Mouse (Mus musculus): ENCODE data around the gene Cmtm8. TPM values are rescaled to one million over a fixed set of nuclear protein-coding genes. Genes with fewer than 3 reads are reported as not detected.

Cmtm8 gene
- polyA plus RNA-seq, 1 experiment, result 30.5 TPM

- 61% methylated on average over 10 of the region's 10 CpGs for WGBS
- Histone ChIP-seq H3K27me3 (replicated peaks; ENCODE audit: control insufficient read depth, insufficient read depth, low read length) (no peaks in the 10 kb centered on the region), H3K4me1 (ENCODE audit: control insufficient read depth, insufficient read depth, low read length) (no peaks in the 10 kb centered on the region), H3K36me3 (ENCODE audit: control insufficient read depth, insufficient read depth, low read length) (peaks cover 1% of the 10 kb centered on the region; the same call in 1 of the 2 replicates), H3K27ac (ENCODE audit: insufficient read depth, low read depth, low read length) (no peak overlapping the region), H3K4me3 (ENCODE audit: insufficient read depth, low read depth, low read length) (no peak overlapping the region)
- no peak for TF ChIP-seq CTCF (conservative IDR thresholded peaks at IDR 0.05; ENCODE audit: insufficient read depth, insufficient read length, low read depth, low read length)
- no peak for TF ChIP-seq POLR2A (IDR thresholded peaks at IDR 0.05; ENCODE audit: low read depth, low read length)
- no peak for DNase-seq
Observed at GRCm38 (mm10) chr9:114747012-114747411, 96.9 kb downstream of the Cmtm8 start.

GRCm38 (mm10) chr9:114745654-114746053 is 98.3 kb downstream of the Cmtm8 start:
- Histone ChIP-seq H3K4me3 (ENCODE audit: insufficient read depth, low read depth, low read length) (no peak overlapping the region), H3K27ac (ENCODE audit: insufficient read depth, low read depth, low read length) (no peak overlapping the region), H3K27me3 (replicated peaks; ENCODE audit: control insufficient read depth, insufficient read depth, low read length) (no peaks in the 10 kb centered on the region), H3K36me3 (ENCODE audit: control insufficient read depth, insufficient read depth, low read length) (peaks cover 1% of the 10 kb centered on the region; the same call in 1 of the 2 replicates), H3K4me1 (ENCODE audit: control insufficient read depth, insufficient read depth, low read length) (no peaks in the 10 kb centered on the region)
- no peak for TF ChIP-seq POLR2A (IDR thresholded peaks at IDR 0.05; ENCODE audit: low read depth, low read length)
- TF ChIP-seq CTCF (conservative IDR thresholded peaks at IDR 0.05; ENCODE audit: insufficient read depth, insufficient read length, low read depth, low read length), result no peak
- no peak for DNase-seq
- 65% methylated on average over 4 of the region's 4 CpGs for WGBS

GRCm38 (mm10) chr9:114745163-114745562 is 98.8 kb downstream of the Cmtm8 start:
- TF ChIP-seq CTCF (conservative IDR thresholded peaks at IDR 0.05; ENCODE audit: insufficient read depth, insufficient read length, low read depth, low read length) (no peak), POLR2A (IDR thresholded peaks at IDR 0.05; ENCODE audit: low read depth, low read length) (no peak)
- DNase-seq, result no peak
- Histone ChIP-seq H3K36me3 (ENCODE audit: control insufficient read depth, insufficient read depth, low read length) (peaks cover 1% of the 10 kb centered on the region; the same call in 1 of the 2 replicates), H3K4me1 (ENCODE audit: control insufficient read depth, insufficient read depth, low read length) (no peaks in the 10 kb centered on the region), H3K27me3 (replicated peaks; ENCODE audit: control insufficient read depth, insufficient read depth, low read length) (no peaks in the 10 kb centered on the region), H3K4me3 (ENCODE audit: insufficient read depth, low read depth, low read length) (no peak overlapping the region), H3K27ac (ENCODE audit: insufficient read depth, low read depth, low read length) (no peak overlapping the region)
- 78% methylated on average over 4 of the region's 4 CpGs for WGBS

GRCm38 (mm10) chr9:114742731-114743130 is 101.2 kb downstream of the Cmtm8 start:
- peak; percentile 30 for DNase-seq
- Histone ChIP-seq H3K4me3 (ENCODE audit: insufficient read depth, low read depth, low read length) (no peak overlapping the region), H3K36me3 (ENCODE audit: control insufficient read depth, insufficient read depth, low read length) (peaks cover 1% of the 10 kb centered on the region; the same call in 1 of the 2 replicates), H3K27ac (ENCODE audit: insufficient read depth, low read depth, low read length) (no peak overlapping the region), H3K4me1 (ENCODE audit: control insufficient read depth, insufficient read depth, low read length) (no peaks in the 10 kb centered on the region), H3K27me3 (replicated peaks; ENCODE audit: control insufficient read depth, insufficient read depth, low read length) (no peaks in the 10 kb centered on the region)
- 51% methylated on average over 2 of the region's 2 CpGs for WGBS
- TF ChIP-seq CTCF (conservative IDR thresholded peaks at IDR 0.05; ENCODE audit: insufficient read depth, insufficient read length, low read depth, low read length) (no peak), POLR2A (IDR thresholded peaks at IDR 0.05; ENCODE audit: low read depth, low read length) (no peak)

- Histone ChIP-seq H3K27me3 (replicated peaks; ENCODE audit: control insufficient read depth, insufficient read depth, low read length) (no peaks in the 10 kb centered on the region), H3K4me3 (ENCODE audit: insufficient read depth, low read depth, low read length) (no peak overlapping the region), H3K27ac (ENCODE audit: insufficient read depth, low read depth, low read length) (no peak overlapping the region), H3K36me3 (ENCODE audit: control insufficient read depth, insufficient read depth, low read length) (no peaks in the 10 kb centered on the region), H3K4me1 (ENCODE audit: control insufficient read depth, insufficient read depth, low read length) (peaks cover 4% of the 10 kb centered on the region; the same call in 1 of the 2 replicates)
- WGBS, result 83% methylated on average over 9 of the region's 9 CpGs
- TF ChIP-seq POLR2A (IDR thresholded peaks at IDR 0.05; ENCODE audit: low read depth, low read length) (no peak), CTCF (conservative IDR thresholded peaks at IDR 0.05; ENCODE audit: insufficient read depth, insufficient read length, low read depth, low read length) (no peak)
- no peak for DNase-seq
Observed at GRCm38 (mm10) chr9:114740336-114740735, 103.6 kb downstream of the Cmtm8 start.

Other genes starting within 250 kb of the Cmtm8 start
- gene Cnot10, start 204.0 kb downstream of the Cmtm8 start, polyA plus RNA-seq (2012; rRNA removed), result 21.9 and 24.0 TPM in 2 replicates
- 21.3 and 24.6 TPM in 2 replicates for gene Dync1li1, start 155.4 kb downstream of the Cmtm8 start, polyA plus RNA-seq (2012; rRNA removed)
- gene Cmtm6, start 113.0 kb downstream of the Cmtm8 start, polyA plus RNA-seq (2012; rRNA removed), result 68.7 and 70.5 TPM in 2 replicates
- gene Cmtm7, start 62.3 kb downstream of the Cmtm8 start, polyA plus RNA-seq (2012; rRNA removed), result 58.2 and 61.0 TPM in 2 replicates
- 28.2 and 31.3 TPM in 2 replicates for gene Gpd1l, start 89.8 kb upstream of the Cmtm8 start, polyA plus RNA-seq (2012; rRNA removed)
- 7.0 and 7.3 TPM in 2 replicates for gene Osbpl10, start 134.4 kb upstream of the Cmtm8 start, polyA plus RNA-seq (2012; rRNA removed)
- 24.4 and 49.4 TPM in 2 replicates for gene Rps27rt, start 138.6 kb upstream of the Cmtm8 start, polyA plus RNA-seq (2012; rRNA removed)

Data from kidney, adult 2 months (tissue).